Mouse (Mus musculus): ENCODE data around the gene Rfx8. TPM values are rescaled to one million over a fixed set of nuclear protein-coding genes. Genes with fewer than 3 reads are reported as not detected.

Rfx8 gene
- polyA plus RNA-seq, 1 experiment = not detected

DNA sequence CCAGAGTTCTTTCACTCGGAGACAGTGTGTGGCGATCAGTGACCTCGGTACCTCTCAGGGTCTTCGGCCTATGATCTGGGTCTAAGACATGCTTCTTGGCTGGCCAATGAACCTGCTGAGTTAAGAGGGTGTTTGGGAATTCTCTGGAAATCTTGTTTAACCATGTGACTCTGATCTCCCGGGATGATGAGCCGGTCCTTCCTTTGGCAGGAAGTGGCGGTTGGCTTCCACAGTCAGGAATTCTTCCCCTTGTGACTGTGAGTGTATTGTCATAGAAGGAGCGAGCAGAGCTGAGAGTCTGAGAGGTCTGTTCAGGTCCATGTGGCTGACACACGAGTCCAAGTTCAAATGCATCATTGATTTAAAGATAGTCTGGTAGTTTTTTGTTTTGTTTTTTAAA, 37.4 kb upstream of the Rfx8 start:
- TF ChIP-seq CTCF (IDR thresholded peaks at IDR 0.05; ENCODE audit: borderline replicate concordance, insufficient read depth, low read length) = no peak
- TF ChIP-seq POLR2A (IDR thresholded peaks at IDR 0.05; ENCODE audit: low read depth, low read length) = no peak
- Histone ChIP-seq H3K27ac (ENCODE audit: insufficient read depth, low read length) (no peak overlapping the region), H3K4me1 (ENCODE audit: control insufficient read depth, insufficient read depth, low read length) (peaks cover 24% of the 10 kb centered on the region), H3K4me3 (ENCODE audit: insufficient read depth, low read length) (no peak overlapping the region)

DNA sequence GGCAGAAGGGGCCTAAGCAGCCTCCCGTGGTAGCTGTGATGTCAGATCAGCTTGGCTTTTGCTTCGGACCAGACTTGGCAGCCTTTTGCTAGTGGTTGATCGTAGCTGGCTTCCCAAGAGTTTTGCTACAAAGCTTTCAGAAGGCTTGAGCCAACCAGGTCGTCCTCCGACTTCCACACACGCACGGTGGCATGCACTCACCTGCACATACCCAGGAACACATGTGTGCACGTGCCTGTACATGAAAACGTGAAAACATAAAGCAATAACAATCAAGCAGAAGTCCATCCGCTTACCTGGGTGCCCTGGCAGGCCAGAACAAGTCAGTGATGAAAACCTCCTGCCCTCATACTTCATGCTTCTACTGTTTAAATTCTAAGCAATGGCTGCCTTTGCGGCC, 36.2 kb upstream of the Rfx8 start:
- no peak overlapping the region for H3K27ac ChIP-seq (ENCODE audit: insufficient read depth, low read length)
- no peak for TF ChIP-seq POLR2A (IDR thresholded peaks at IDR 0.05; ENCODE audit: low read depth, low read length)
- H3K4me3 ChIP-seq (ENCODE audit: insufficient read depth, low read length) = no peak overlapping the region
- H3K4me1 ChIP-seq (ENCODE audit: control insufficient read depth, insufficient read depth, low read length) = peaks cover 19% of the 10 kb centered on the region

DNA sequence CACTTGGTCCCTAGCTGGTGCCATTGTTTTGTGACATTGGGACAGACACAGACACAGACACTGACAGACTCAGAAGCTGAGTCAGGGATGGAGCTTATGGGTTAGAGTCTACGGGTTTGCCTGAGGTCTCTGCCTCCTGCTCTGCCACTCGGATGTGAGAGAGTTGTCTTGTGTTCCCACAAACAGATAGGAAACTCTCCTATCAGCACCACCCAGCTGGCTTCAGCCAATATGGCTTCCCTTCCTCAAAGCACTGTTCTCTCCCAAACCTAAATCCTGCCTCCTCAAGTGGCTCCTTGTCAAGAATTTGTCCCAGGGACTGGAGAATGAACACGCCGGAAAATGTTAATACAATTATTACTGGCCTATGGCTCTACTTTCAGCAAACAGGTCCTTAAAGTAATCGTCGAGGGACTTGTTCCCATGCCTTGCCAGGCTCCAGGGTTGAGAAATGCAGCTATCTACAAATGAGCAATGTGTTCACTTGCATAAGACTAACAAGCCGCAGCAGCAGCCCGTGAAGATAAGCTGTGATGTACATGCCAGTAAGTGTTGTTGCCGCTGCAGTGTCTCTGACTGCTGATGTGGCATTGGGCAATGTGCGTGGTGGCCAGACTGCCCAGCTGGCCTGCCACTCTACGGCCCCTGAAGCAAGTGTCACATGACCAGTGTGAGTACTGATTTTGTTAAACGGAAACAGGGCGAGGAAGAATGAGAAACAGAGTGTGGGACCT, 33.6 kb upstream of the Rfx8 start:
- Histone ChIP-seq H3K4me1 (ENCODE audit: control insufficient read depth, insufficient read depth, low read length) (peaks cover 12% of the 10 kb centered on the region; the same call in 1 of the 2 replicates), H3K4me3 (ENCODE audit: insufficient read depth, low read length) (no peak overlapping the region), H3K27ac (ENCODE audit: insufficient read depth, low read length) (no peak overlapping the region)
- TF ChIP-seq CTCF (IDR thresholded peaks at IDR 0.05; ENCODE audit: borderline replicate concordance, insufficient read depth, low read length) (no peak), POLR2A (IDR thresholded peaks at IDR 0.05; ENCODE audit: low read depth, low read length) (no peak)

DNA sequence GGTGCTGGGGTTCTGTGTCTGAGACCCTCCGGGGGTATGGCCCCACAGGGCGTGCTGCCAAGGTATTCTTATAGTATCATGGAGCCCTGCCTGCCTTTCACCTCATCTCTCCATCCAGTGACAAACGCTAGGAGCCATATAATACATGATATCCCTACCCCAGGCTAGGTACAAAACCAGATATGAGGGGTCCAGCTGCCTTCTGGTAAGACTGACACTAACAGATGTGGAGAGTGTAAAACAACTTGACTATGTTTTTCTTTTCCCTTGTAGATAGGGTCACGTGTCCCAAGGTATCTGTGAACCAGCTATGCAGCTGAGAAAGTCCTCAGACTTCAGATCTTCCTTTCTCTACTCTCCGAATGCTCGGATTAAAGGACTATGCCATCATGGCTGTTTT, 30.7 kb upstream of the Rfx8 start:
- Histone ChIP-seq H3K4me1 (ENCODE audit: control insufficient read depth, insufficient read depth, low read length) (peaks cover 3% of the 10 kb centered on the region; the same call in 1 of the 2 replicates), H3K4me3 (ENCODE audit: insufficient read depth, low read length) (no peak overlapping the region), H3K27ac (ENCODE audit: insufficient read depth, low read length) (no peak overlapping the region)
- TF ChIP-seq CTCF (IDR thresholded peaks at IDR 0.05; ENCODE audit: borderline replicate concordance, insufficient read depth, low read length) (no peak), POLR2A (IDR thresholded peaks at IDR 0.05; ENCODE audit: low read depth, low read length) (no peak)

DNA sequence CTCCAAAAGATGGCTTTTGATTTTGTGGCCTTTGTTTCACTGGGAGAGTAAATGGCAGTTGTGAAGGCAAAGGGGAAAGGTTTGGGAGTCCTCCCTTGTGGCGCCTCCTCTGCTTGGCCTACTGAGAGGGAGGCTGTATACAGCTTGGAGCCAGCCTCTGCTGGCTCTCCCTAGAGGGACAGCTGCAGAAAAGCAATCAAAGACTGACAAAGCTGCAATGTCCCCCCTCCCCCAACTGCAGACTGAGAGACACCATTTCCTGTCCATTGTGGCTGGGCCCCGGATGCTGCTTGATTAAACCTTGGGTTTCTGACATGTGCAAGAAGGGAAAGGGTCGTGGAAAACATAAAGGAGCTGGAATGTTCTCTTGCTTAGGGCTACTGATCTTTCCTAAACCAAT, 28.9 kb upstream of the Rfx8 start:
- no peak for TF ChIP-seq POLR2A (IDR thresholded peaks at IDR 0.05; ENCODE audit: low read depth, low read length)
- TF ChIP-seq CTCF (IDR thresholded peaks at IDR 0.05; ENCODE audit: borderline replicate concordance, insufficient read depth, low read length) = no peak
- Histone ChIP-seq H3K27ac (ENCODE audit: insufficient read depth, low read length) (no peak overlapping the region), H3K4me1 (ENCODE audit: control insufficient read depth, insufficient read depth, low read length) (peaks cover 5% of the 10 kb centered on the region; the same call in 1 of the 2 replicates), H3K4me3 (ENCODE audit: insufficient read depth, low read length) (no peak overlapping the region)

DNA sequence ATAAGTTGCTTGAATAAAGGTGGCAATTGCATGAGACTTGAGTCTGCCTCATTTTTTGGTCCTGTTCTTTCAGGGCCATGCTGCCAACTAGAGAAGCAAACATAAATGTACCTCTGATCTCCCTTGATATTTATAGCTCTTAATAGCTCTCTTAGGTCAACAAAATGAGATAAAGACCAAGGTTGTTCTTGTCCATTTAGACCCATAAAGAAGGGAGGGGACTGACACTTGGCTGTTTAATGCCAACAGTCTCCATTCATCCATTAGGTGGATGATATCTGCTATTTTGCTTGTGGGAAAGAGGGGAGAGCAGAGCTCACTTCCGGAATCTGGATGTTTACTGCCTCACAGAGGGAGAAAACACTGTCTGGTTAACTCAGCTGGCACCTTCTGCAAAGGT, 28.4 kb upstream of the Rfx8 start:
- Histone ChIP-seq H3K27ac (ENCODE audit: insufficient read depth, low read length) (no peak overlapping the region), H3K4me3 (ENCODE audit: insufficient read depth, low read length) (no peak overlapping the region), H3K4me1 (ENCODE audit: control insufficient read depth, insufficient read depth, low read length) (peaks cover 5% of the 10 kb centered on the region; the same call in 1 of the 2 replicates)
- TF ChIP-seq CTCF (IDR thresholded peaks at IDR 0.05; ENCODE audit: borderline replicate concordance, insufficient read depth, low read length) (no peak), POLR2A (IDR thresholded peaks at IDR 0.05; ENCODE audit: low read depth, low read length) (no peak)

DNA sequence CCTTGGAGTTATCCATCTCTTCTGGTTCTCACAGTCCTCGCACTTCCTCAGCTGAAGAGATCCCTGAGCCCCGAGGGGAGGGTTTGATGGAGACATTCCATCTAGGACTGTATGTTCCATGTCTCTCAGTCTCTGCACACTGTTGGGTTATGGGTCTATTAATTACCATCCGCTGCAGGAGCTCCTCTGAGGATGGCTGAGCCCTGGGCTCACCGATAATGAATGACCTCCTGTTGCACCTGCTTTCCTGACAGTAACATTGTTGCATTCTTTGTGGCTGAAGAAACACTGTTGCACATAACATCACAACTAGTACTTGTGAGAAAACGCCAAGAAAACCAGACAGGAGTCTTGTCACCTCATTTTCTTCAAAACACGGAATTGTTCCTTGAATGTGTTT, 27.9 kb upstream of the Rfx8 start:
- Histone ChIP-seq H3K4me1 (ENCODE audit: control insufficient read depth, insufficient read depth, low read length) (peaks cover 5% of the 10 kb centered on the region; the same call in 1 of the 2 replicates), H3K27ac (ENCODE audit: insufficient read depth, low read length) (no peak overlapping the region), H3K4me3 (ENCODE audit: insufficient read depth, low read length) (no peak overlapping the region)
- TF ChIP-seq CTCF (IDR thresholded peaks at IDR 0.05; ENCODE audit: borderline replicate concordance, insufficient read depth, low read length) (no peak), POLR2A (IDR thresholded peaks at IDR 0.05; ENCODE audit: low read depth, low read length) (no peak)

DNA sequence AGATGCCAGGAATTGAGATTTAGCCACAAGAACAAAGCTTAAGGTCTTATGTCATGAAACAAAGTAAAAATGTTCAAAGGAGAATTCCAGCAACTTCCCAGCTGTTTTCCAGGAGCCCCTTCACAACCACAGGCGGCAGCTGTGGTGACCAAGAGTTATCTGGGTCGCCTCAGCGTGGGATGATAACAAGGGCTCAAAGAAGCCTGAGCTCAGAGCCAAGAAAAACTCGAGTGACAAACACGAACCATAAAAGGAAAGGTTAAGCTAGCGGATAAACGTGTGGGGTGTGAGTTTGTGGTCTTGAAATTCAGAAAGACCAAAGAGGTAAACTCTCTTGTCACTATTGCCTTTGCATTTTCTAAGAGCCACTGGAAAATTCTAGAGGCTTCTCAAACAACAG, 25.7 kb upstream of the Rfx8 start:
- Histone ChIP-seq H3K27ac (ENCODE audit: insufficient read depth, low read length) (no peak overlapping the region), H3K4me3 (ENCODE audit: insufficient read depth, low read length) (no peak overlapping the region), H3K4me1 (ENCODE audit: control insufficient read depth, insufficient read depth, low read length) (peaks cover 5% of the 10 kb centered on the region; the same call in 1 of the 2 replicates)
- TF ChIP-seq CTCF (IDR thresholded peaks at IDR 0.05; ENCODE audit: borderline replicate concordance, insufficient read depth, low read length) (no peak), POLR2A (IDR thresholded peaks at IDR 0.05; ENCODE audit: low read depth, low read length) (no peak)

DNA sequence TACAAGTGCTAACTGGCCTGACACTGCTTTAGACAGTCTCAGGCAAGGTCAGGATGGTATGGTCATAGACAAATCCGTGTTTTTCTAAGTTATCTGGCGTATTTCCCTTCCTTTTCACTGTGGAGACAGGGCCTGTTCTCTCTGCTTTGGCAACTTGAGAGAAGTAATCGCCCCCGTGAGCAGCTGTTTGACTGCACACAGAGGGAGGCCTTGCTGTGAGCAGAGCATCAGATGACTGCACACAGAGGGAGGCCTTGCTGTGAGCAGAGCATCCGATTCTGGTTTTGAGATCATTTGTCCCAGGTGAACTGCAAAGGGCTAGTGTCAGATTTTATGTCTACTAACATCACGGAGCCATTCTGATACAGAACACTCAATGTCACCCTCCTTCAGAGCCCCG, 20.2 kb upstream of the Rfx8 start:
- H3K4me3 ChIP-seq (ENCODE audit: insufficient read depth, low read length) = no peak overlapping the region
- no peak overlapping the region for H3K27ac ChIP-seq (ENCODE audit: insufficient read depth, low read length)
- no peaks in the 10 kb centered on the region for H3K4me1 ChIP-seq (ENCODE audit: control insufficient read depth, insufficient read depth, low read length)
- TF ChIP-seq POLR2A (IDR thresholded peaks at IDR 0.05; ENCODE audit: low read depth, low read length) (no peak), CTCF (IDR thresholded peaks at IDR 0.05; ENCODE audit: borderline replicate concordance, insufficient read depth, low read length) (no peak)

DNA sequence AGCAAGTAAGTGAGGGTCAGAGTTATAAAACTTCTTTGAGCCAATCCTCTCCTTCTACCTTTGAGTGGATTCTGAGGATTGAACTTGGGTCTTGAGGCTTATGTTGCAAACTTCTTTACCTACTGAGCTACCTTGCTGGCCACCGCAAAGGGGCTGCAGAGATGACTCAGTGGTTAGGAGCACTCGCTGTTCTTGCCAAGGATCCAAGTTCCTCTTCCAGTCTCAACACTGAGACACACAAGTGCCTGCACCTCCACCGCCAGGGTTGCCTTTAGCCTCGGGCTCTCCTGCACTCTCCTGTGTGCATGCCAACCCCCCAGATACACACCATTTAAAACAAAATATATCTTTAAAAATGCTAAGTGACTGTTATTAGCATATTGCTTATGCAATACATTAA, 19.2 kb upstream of the Rfx8 start:
- H3K27ac ChIP-seq (ENCODE audit: insufficient read depth, low read length) = no peak overlapping the region
- H3K4me3 ChIP-seq (ENCODE audit: insufficient read depth, low read length) = no peak overlapping the region
- TF ChIP-seq POLR2A (IDR thresholded peaks at IDR 0.05; ENCODE audit: low read depth, low read length) = no peak
- TF ChIP-seq CTCF (IDR thresholded peaks at IDR 0.05; ENCODE audit: borderline replicate concordance, insufficient read depth, low read length) = no peak
- H3K4me1 ChIP-seq (ENCODE audit: control insufficient read depth, insufficient read depth, low read length) = no peaks in the 10 kb centered on the region
